Mouse (Mus musculus) spleen, adult 2 months (tissue): ENCODE results near the gene Anxa6.

ENCODE experiments used
- CTCF ChIP-seq: fragments of 200-500 bp; IDR thresholded peaks from 2 replicates; pipeline ENCODE4 v1.5.1; 2011; ENCODE audit warnings: mild to moderate bottlenecking, inconsistent platforms; ENCODE audit not compliant: insufficient read depth, insufficient read length, insufficient replicate concordance; ENCODE audit errors: extremely low read depth
- POLR2A ChIP-seq: fragments of 200-500 bp; IDR thresholded peaks from 2 replicates; pipeline ENCODE4 v1.6.1; 2011; ENCODE audit warnings: low read depth, low read length, inconsistent platforms

DNA sequence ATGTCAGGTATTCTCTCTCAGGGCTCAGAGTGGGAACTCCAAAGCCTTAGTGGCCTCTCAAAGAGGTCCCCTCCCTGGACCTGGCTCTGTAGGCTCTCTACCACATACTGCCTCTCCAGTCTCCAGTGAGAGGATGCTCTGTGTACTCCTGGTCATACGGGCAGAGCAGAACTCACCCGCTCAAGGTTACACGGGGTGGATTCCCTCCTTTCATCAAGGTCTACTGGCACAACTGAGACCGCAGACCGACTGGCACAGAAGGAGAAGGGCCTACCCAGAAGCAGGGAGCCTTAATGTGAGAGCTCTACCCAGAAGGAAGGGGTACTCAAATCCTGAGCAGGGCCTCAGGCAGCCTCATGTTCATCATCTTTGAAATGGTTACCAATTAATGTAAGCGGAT is 100.7 kb downstream of the Anxa6 start:
- no peak for TF ChIP-seq CTCF
- TF ChIP-seq POLR2A, result no peak
